Mouse (Mus musculus): ENCODE measurements at regions not wholly inside any gene's neighbourhood (a gene's known extent, or its start where the extent isn't known, plus 50 kb on each side); places are given as distances from the start of the nearest gene placed in this dataset.

DNA sequence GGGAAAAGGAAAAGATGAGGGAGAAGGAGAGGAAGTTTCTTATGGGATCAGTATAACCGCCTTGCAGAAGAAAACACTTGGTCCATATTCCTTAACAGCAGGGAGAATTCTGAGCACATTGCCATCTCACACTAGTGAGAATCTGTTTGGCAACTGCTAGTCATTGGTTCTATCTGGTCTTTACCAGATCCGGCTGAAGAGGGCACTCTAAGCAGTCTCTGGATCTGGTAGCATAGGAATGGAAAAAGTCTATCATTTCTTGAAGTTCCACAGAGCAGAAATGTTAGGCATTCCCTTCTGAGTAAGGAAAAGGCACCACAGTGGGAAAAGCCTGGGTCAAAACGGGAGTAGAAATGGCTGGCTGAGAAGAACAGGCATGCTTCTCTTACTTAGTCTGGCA, 315.4 kb upstream of the Apob start:
- DNase-seq (ENCODE audit: low read depth): no peak

- no peak for DNase-seq (ENCODE audit: low read depth)
These were observed 307.3 kb upstream of the Apob start for GRCm38 (mm10) chr12:7670114-7670513.

GRCm38 (mm10) chr12:7670561-7670960, 306.9 kb upstream of the Apob start:
- DNase-seq (ENCODE audit: low read depth): no peak

DNA sequence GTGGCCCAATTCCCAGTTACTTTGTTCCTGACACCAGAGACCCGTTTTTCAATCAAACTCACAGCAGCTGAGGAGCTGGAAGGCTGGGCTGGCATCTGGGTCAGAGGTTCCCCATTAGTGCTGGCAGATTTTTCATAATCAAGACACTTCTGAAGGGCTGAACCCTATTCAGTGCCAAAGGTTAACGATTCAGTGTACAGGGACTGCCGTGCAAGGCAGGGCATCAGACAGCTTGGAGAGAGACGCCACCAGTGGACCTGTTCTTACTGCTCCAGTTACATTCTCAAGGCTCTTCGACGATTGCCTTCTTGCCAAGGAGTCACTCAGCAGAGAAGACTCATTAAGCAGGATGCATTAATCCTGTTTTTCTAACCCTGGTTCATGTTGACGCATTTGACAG, 285.5 kb upstream of the Apob start:
- DNase-seq (ENCODE audit: low read depth): no peak

- DNase-seq (ENCODE audit: low read depth): no peak
These were observed 279.0 kb upstream of the Apob start for GRCm38 (mm10) chr12:7698324-7698944.

- no peak for DNase-seq (ENCODE audit: low read depth)
These were observed 268.3 kb upstream of the Apob start for GRCm38 (mm10) chr12:7709102-7709501.

GRCm38 (mm10) chr12:7709872-7710271, 267.6 kb upstream of the Apob start:
- DNase-seq (ENCODE audit: low read depth): no peak

GRCm38 (mm10) chr12:7715091-7715490, 262.4 kb upstream of the Apob start:
- DNase-seq (ENCODE audit: low read depth): no peak

DNA sequence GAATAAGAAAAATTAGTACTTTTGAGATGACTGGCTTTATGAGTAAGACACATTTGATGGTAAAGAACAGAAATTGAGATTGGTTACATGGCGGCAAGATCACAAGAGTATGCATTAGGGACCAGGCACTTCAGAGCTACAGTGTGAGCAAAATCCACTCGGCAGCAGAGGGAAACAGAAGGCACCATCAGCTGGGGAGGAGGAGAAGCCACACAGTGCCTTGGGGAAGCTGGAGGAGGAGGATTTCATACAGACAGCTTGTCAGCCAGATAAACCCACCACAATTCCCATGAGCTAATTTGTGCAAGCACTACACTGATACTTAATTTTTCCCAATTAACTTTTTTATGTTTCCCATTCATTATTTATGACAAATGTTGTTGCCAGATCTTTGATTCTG, 258.9 kb upstream of the Apob start:
- DNase-seq (ENCODE audit: low read depth): no peak

- no peak for DNase-seq (ENCODE audit: low read depth)
These were observed 258.4 kb upstream of the Apob start for GRCm38 (mm10) chr12:7719080-7719479.

GRCm38 (mm10) chr12:7724992-7725391, 252.5 kb upstream of the Apob start:
- DNase-seq (ENCODE audit: low read depth): no peak

DNA sequence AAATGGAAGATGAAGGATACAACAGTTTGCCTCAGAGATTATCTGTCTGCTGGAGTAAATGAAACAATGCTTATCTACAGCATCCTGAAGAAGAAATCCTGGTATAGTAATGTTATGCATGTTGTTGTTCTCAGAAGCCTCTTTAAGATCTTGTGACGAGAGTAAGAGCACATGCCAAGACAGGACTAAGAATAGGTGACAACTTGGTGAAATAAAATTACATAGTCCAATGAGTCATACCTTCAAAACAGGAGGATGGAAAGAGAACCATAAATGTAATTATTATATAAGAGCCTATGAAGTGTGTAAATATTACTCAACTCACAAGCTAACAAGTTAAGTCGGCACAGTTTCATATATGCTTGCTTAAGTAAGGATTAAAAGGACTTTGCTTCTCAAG, 239.4 kb upstream of the Apob start:
- no peak for DNase-seq (ENCODE audit: low read depth)

DNA sequence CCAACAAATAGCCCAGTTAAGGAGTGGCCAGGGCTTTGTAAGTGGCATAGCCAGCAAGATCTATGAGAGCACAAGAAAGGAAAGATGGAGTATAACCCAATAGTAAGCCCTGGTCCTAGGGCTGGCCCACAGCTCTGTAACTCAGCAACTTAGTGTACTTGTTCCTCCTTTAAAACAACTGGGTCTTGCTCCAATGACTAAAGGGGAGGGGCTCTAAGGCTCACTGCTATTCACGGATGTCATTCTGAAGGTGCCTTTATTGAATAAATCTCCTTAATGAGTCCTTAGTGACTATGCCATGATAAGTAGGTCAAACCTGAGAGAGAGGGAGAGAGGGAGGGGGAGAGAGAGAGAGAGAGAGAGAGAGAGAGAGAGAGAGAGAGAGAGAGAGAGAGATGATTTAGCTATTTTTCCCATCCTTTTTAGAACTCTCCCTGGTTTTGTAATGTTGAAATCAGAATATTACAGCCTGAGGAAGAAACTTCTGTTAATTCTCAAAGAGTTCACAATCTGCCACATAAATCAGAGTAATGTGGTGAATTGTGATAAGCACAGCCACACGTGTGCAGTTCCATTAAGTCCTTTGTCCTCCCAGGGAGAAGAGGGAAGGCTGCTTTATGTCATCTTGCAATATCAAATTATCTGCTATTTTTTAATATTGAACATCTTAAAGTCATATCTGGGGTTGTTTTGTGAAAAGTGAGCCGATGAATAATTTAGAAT, 238.7 kb upstream of the Apob start:
- no peak for DNase-seq (ENCODE audit: low read depth)

GRCm38 (mm10) chr12:7739352-7739994, 238.0 kb upstream of the Apob start:
- DNase-seq (ENCODE audit: low read depth): no peak

- DNase-seq (ENCODE audit: low read depth): no peak
These were observed 230.7 kb upstream of the Apob start for GRCm38 (mm10) chr12:7746708-7747107.

GRCm38 (mm10) chr12:7749319-7750238, 227.9 kb upstream of the Apob start:
- no peak for DNase-seq (ENCODE audit: low read depth)

- no peak for DNase-seq (ENCODE audit: low read depth)
These were observed 222.6 kb upstream of the Apob start for GRCm38 (mm10) chr12:7754861-7755260.

- no peak for DNase-seq (ENCODE audit: low read depth)
These were observed 212.4 kb upstream of the Apob start for GRCm38 (mm10) chr12:7764795-7765697.

DNA sequence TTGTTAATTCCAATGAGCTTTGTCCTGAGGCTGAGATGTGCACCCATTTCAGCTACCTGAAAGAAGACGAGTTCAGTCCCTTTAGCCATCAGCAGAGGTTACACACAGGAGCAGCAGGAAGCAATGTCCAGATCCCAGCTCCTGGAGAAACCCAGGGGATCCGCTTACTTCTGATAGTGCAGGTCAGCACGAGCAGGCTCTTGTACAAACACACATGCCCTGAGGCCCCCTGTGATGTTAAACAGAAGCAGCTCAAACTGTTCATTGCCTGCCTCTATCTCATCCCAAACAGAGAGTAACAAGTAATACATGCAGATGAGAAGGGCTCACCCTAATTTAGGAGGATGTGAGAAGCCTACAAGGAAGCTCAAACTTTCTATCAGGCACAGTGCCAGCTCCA, 203.3 kb upstream of the Apob start:
- no peak for DNase-seq (ENCODE audit: low read depth)

- DNase-seq (ENCODE audit: low read depth): no peak
These were observed 201.1 kb upstream of the Apob start for GRCm38 (mm10) chr12:7776335-7776734.

All from 416B (cell line).